Mouse (Mus musculus): ENCODE results near the gene Uvrag. TPM values are rescaled to one million over a fixed set of nuclear protein-coding genes. Genes with fewer than 3 reads are reported as not detected.
"Not testable (repeated sequence)": the region's sequence is repeated elsewhere in the genome, so short reads cannot be mapped to it uniquely, and the experiment has no call there.

Uvrag gene
- polyA plus RNA-seq, 1 experiment from 2014 or later = 18.3 TPM

DNA sequence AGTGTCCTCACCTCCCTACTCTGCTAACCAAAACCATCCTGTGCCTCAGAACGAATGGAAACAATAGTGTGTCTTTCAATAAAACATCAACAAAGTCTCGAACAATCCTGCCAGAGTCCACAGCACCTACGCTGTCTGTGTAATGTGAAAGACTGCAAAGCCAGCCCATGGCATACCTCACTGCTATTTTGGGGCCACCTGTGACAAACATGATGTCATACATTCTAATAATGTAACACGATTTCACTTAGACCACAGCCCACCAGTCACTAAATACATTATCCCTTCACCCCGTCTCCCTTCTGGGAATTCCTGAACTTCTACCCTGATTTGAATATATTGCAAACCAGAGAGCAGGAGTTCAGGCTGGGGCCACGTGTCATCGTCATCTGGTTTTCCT lies 173.3 kb downstream of the Uvrag start:
- ATAC-seq = no peak
- Histone ChIP-seq H3K4me1 (replicated peaks; ENCODE audit: control insufficient read depth, insufficient read depth, low read length) (peaks cover 4% of the 10 kb centered on the region), H3K9ac (replicated peaks; ENCODE audit: low read depth, low read length) (no peak overlapping the region)

DNA sequence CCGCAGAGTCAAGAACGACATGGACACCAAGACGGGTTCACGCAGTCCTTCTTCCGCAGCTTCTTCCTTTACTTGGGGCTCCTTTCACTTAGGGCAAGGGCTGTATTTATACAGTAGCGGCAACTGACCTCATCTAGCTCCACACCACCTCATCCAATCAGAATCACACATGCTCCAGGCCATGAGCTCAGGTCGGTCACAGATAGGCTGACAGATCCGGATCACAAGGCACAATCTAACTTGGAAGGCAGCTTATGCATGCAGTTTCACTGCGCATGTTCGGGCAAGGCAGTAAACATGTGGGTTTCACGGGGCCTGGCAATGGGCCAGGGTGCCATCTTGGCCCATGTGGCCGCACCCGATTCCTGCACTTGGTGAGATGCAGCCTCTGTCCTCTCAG lies 177.4 kb downstream of the Uvrag start:
- not testable (repeated sequence) for H3K27ac ChIP-seq (ENCODE audit: low read length); H3K9me3 ChIP-seq (ENCODE audit: control insufficient read depth, low read length); H3K4me1 ChIP-seq (replicated peaks; ENCODE audit: control insufficient read depth, insufficient read depth, low read length); H3K9ac ChIP-seq (replicated peaks; ENCODE audit: low read depth, low read length); ATAC-seq; H3K36me3 ChIP-seq (ENCODE audit: control insufficient read depth, insufficient read depth); H3K27me3 ChIP-seq (replicated peaks; ENCODE audit: control insufficient read depth, insufficient read depth, low read length); H3K4me2 ChIP-seq (ENCODE audit: low read length); H3K4me3 ChIP-seq (replicated peaks; ENCODE audit: low read length)
- WGBS = 86% methylated on average over 13 of the region's 13 CpGs

More for the DNA sequence above, 173.3 kb downstream of the Uvrag start:
- Histone ChIP-seq H3K4me3 (replicated peaks; ENCODE audit: low read length) (no peak overlapping the region), H3K27me3 (replicated peaks; ENCODE audit: control insufficient read depth, insufficient read depth, low read length) (no peaks in the 10 kb centered on the region), H3K36me3 (ENCODE audit: control insufficient read depth, insufficient read depth) (0 out of 2 replicates have a peak, but pooled peaks cover 2% of the 10 kb centered on the region), H3K27ac (ENCODE audit: low read length) (no peak overlapping the region), H3K4me2 (ENCODE audit: low read length) (peak overlapping the region; percentile 25; the same call in 1 of the 2 replicates), H3K9me3 (ENCODE audit: control insufficient read depth, low read length) (no peaks in the 10 kb centered on the region; the same call in 1 of the 2 replicates)
- 44% methylated on average over 7 of the region's 7 CpGs for WGBS

DNA sequence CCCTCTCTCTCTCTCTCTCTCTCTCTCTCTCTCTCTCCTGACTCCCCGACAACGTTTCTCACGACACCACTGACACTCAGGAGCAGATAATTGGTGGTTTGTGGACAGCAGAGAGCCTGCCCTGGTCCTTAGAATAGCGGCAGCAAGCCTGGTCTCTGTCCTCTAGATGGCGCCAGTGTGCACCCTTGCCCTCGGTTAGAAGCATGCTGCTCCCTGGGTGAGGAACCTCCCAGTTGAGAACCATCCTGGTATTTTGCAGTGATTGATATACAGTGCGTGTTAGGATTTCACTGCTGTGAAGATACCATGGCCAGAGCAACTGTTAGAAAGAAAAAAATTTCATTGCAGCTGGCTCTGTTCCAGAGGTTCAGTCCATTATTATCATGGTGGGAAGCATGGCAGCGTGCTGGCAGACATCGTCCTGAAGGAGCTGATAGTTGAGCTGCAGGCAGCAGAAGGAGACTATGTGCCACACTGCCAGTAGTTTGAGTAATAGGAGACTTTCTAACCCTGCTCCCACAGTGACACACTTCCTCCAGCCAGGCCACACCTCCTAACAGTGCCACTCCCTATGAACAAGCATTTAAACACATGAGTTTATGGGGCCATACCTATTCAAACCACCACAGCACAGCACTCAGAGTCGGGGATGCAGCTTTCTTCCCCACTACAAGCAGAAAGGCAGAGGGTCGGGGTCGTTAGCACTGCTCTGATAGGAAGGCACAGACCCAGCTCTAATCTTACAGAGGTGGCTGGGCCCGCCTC lies 178.2 kb downstream of the Uvrag start:
- ATAC-seq = peak; percentile 84
- no peak overlapping the region for H3K4me3 ChIP-seq (replicated peaks; ENCODE audit: low read length)
- no peaks in the 10 kb centered on the region for H3K36me3 ChIP-seq (ENCODE audit: control insufficient read depth, insufficient read depth)
- H3K9ac ChIP-seq (replicated peaks; ENCODE audit: low read depth, low read length) = no peak overlapping the region
- H3K27me3 ChIP-seq (replicated peaks; ENCODE audit: control insufficient read depth, insufficient read depth, low read length) = no peaks in the 10 kb centered on the region
- H3K9me3 ChIP-seq (ENCODE audit: control insufficient read depth, low read length) = no peaks in the 10 kb centered on the region
- no peak overlapping the region for H3K27ac ChIP-seq (ENCODE audit: low read length)
- H3K4me2 ChIP-seq (ENCODE audit: low read length) = no peak overlapping the region
- no peaks in the 10 kb centered on the region; the same call in 1 of the 2 replicates for H3K4me1 ChIP-seq (replicated peaks; ENCODE audit: control insufficient read depth, insufficient read depth, low read length)
- WGBS = 32% methylated on average over 13 of the region's 13 CpGs

DNA sequence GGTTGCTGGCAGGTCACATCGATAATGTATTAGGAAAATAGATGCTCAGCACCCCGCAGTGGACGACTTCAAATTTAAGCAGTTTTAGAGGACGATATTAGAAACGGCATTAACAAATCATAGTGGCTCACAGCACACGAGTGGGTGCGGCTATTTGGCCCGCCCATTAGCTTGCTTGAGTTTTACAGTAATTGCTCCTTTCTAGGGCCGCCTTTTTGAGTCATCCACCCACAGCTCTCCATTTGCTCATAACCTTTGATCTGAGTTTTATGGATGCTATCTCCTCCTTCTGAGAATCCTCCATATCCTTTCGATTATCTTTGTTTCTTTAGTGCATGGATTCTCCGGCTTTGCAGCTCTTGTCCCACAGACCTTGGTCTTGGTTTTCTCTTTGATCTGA lies 178.9 kb downstream of the Uvrag start:
- no peaks in the 10 kb centered on the region for H3K9me3 ChIP-seq (ENCODE audit: control insufficient read depth, low read length)
- H3K4me2 ChIP-seq (ENCODE audit: low read length) = no peak overlapping the region
- no peak overlapping the region for H3K27ac ChIP-seq (ENCODE audit: low read length)
- ATAC-seq = no peak
- no peaks in the 10 kb centered on the region for H3K27me3 ChIP-seq (replicated peaks; ENCODE audit: control insufficient read depth, insufficient read depth, low read length)
- H3K9ac ChIP-seq (replicated peaks; ENCODE audit: low read depth, low read length) = no peak overlapping the region
- no peaks in the 10 kb centered on the region for H3K4me1 ChIP-seq (replicated peaks; ENCODE audit: control insufficient read depth, insufficient read depth, low read length)
- H3K36me3 ChIP-seq (ENCODE audit: control insufficient read depth, insufficient read depth) = no peaks in the 10 kb centered on the region
- H3K4me3 ChIP-seq (replicated peaks; ENCODE audit: low read length) = no peak overlapping the region
- 84% methylated on average over 11 of the region's 11 CpGs for WGBS

DNA sequence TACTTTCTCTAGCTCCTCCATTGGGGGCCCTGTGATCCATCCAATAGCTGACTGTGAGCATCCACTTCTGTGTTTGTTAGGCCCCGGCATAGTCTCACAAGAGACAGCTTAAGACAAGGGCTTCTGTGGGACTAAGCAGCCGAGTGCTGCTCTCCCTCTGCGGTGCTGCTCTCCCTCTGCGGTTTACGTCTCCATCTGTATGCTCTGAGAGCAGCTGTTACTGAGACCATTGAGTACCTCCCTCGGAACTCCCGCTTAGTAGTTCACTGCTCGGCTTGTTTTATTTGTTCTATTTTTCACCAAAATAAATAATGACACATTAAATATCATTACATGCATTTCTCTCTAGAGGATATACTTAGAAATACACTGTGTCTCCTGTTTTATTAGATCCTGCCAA lies 180.7 kb downstream of the Uvrag start:
- H3K4me1 ChIP-seq (replicated peaks; ENCODE audit: control insufficient read depth, insufficient read depth, low read length) = no peaks in the 10 kb centered on the region
- no peaks in the 10 kb centered on the region for H3K27me3 ChIP-seq (replicated peaks; ENCODE audit: control insufficient read depth, insufficient read depth, low read length)
- H3K9ac ChIP-seq (replicated peaks; ENCODE audit: low read depth, low read length) = no peak overlapping the region
- no peaks in the 10 kb centered on the region for H3K9me3 ChIP-seq (ENCODE audit: control insufficient read depth, low read length)
- H3K4me2 ChIP-seq (ENCODE audit: low read length) = no peak overlapping the region
- H3K36me3 ChIP-seq (ENCODE audit: control insufficient read depth, insufficient read depth) = no peaks in the 10 kb centered on the region
- no peak overlapping the region for H3K27ac ChIP-seq (ENCODE audit: low read length)
- H3K4me3 ChIP-seq (replicated peaks; ENCODE audit: low read length) = no peak overlapping the region
- WGBS = 84% methylated on average over 8 of the region's 8 CpGs
- no peak for ATAC-seq

DNA sequence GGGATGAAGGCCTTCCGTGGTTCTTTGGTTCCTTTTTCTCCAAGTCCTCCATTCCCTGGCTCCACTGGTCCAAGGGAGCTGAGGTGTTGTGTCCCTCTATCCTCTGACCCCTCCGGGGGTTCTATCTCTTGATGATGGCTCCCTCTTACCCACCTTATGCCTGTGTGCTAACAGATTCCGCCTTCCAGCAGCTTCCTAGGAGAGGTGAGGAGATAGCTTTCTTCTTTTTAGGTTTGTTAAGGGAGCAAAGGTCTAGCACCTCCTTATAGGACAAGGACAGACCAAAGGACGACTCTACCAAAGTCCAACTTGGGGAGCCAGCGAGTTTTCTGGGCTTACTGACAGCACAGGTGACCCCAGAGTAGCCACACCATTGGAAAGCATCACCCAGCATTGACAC lies 181.7 kb downstream of the Uvrag start:
- no peak overlapping the region for H3K9ac ChIP-seq (replicated peaks; ENCODE audit: low read depth, low read length)
- no peaks in the 10 kb centered on the region for H3K4me1 ChIP-seq (replicated peaks; ENCODE audit: control insufficient read depth, insufficient read depth, low read length)
- H3K4me2 ChIP-seq (ENCODE audit: low read length) = no peak overlapping the region
- no peak for ATAC-seq
- 92% methylated on average over 5 of the region's 5 CpGs for WGBS
- H3K36me3 ChIP-seq (ENCODE audit: control insufficient read depth, insufficient read depth) = no peaks in the 10 kb centered on the region
- H3K4me3 ChIP-seq (replicated peaks; ENCODE audit: low read length) = no peak overlapping the region
- H3K27ac ChIP-seq (ENCODE audit: low read length) = no peak overlapping the region
- H3K27me3 ChIP-seq (replicated peaks; ENCODE audit: control insufficient read depth, insufficient read depth, low read length) = no peaks in the 10 kb centered on the region
- no peaks in the 10 kb centered on the region for H3K9me3 ChIP-seq (ENCODE audit: control insufficient read depth, low read length)

DNA sequence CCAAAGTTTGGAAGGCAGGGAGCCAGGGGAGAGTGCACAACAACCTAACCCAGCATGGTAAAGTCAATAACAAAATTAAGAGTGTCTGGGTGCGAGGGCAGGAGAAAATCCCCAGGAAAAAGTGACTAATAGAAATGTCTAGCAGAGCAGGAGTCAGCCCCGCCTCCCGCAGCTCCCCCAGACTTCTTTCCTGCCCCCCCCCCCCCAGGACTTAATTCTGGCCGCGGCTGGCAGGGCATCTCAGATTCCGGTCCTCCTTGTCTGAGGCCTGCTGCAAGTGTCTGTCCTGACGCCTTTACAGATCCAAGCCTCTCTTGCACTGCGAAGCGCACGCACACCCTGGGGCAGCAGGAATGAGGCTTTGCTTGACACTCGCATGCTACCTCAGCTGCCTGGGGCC lies 182.8 kb downstream of the Uvrag start:
- Histone ChIP-seq H3K27me3 (replicated peaks; ENCODE audit: control insufficient read depth, insufficient read depth, low read length) (no peaks in the 10 kb centered on the region), H3K27ac (ENCODE audit: low read length) (no peak overlapping the region), H3K9ac (replicated peaks; ENCODE audit: low read depth, low read length) (no peak overlapping the region), H3K9me3 (ENCODE audit: control insufficient read depth, low read length) (no peaks in the 10 kb centered on the region), H3K4me3 (replicated peaks; ENCODE audit: low read length) (no peak overlapping the region), H3K36me3 (ENCODE audit: control insufficient read depth, insufficient read depth) (no peaks in the 10 kb centered on the region), H3K4me1 (replicated peaks; ENCODE audit: control insufficient read depth, insufficient read depth, low read length) (no peaks in the 10 kb centered on the region), H3K4me2 (ENCODE audit: low read length) (no peak overlapping the region)
- no peak for ATAC-seq
- WGBS = 27% methylated on average over 11 of the region's 11 CpGs

DNA sequence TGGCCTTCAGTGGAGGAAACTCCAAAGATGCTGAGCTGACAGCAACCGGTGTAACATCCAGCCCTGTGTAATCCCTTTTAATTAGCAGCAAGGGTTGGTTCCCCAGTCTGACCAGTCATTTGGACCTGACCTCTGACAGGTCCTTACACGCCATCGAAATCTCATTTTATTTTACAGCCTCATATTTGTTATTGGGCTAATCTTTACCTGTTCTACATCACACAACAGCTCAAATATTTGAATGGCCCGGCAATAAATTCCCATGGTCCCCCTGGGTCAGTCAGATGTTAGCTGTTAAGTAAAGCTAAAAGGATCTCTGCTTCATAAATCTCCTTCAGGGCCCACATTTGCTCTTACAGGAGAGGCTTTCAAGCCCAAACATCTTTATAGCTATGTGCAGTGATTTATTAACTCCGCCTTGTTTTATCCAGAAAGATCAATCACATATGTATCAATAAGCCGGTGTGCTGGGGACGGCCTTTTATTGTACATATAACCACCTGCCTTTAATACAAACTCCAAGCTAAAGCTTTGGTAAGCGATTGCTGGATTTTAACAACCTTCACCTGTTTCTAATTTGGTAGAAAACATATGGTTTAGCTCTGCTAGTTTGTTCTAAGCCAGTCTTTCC lies 183.7 kb downstream of the Uvrag start:
- WGBS = 84% methylated on average over 8 of the region's 8 CpGs
- no peak overlapping the region for H3K9ac ChIP-seq (replicated peaks; ENCODE audit: low read depth, low read length)
- no peak overlapping the region for H3K4me2 ChIP-seq (ENCODE audit: low read length)
- no peak for ATAC-seq
- no peaks in the 10 kb centered on the region for H3K27me3 ChIP-seq (replicated peaks; ENCODE audit: control insufficient read depth, insufficient read depth, low read length)
- no peaks in the 10 kb centered on the region for H3K36me3 ChIP-seq (ENCODE audit: control insufficient read depth, insufficient read depth)
- no peak overlapping the region for H3K27ac ChIP-seq (ENCODE audit: low read length)
- H3K9me3 ChIP-seq (ENCODE audit: control insufficient read depth, low read length) = no peaks in the 10 kb centered on the region
- H3K4me3 ChIP-seq (replicated peaks; ENCODE audit: low read length) = no peak overlapping the region
- no peaks in the 10 kb centered on the region for H3K4me1 ChIP-seq (replicated peaks; ENCODE audit: control insufficient read depth, insufficient read depth, low read length)

DNA sequence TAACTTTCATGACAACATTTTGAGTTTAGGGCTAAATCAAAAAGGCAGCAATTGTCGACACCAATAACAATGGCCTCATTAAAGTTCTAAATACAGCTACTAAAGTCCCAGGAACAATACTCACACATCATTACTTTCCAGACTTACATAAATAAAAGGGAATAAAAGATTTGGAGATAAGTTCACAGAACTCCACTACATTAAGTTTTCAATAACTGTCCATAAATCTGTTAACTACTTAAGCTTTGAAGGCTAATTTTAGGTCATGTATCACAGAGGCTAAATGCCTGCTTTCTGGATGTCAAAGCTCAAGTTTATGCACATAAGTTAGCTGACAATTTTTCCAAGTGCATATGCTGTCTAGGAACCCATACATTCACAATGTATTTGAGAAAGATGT lies 184.3 kb downstream of the Uvrag start:
- Histone ChIP-seq H3K27me3 (replicated peaks; ENCODE audit: control insufficient read depth, insufficient read depth, low read length) (no peaks in the 10 kb centered on the region), H3K9me3 (ENCODE audit: control insufficient read depth, low read length) (no peaks in the 10 kb centered on the region), H3K4me3 (replicated peaks; ENCODE audit: low read length) (no peak overlapping the region), H3K36me3 (ENCODE audit: control insufficient read depth, insufficient read depth) (no peaks in the 10 kb centered on the region), H3K27ac (ENCODE audit: low read length) (no peak overlapping the region), H3K9ac (replicated peaks; ENCODE audit: low read depth, low read length) (no peak overlapping the region), H3K4me2 (ENCODE audit: low read length) (no peak overlapping the region), H3K4me1 (replicated peaks; ENCODE audit: control insufficient read depth, insufficient read depth, low read length) (no peaks in the 10 kb centered on the region)
- 65% methylated on average over 1 of the region's 1 CpGs for WGBS
- no peak for ATAC-seq

Measured in forebrain, embryonic 16.5 days (tissue).